Mouse (Mus musculus) lung, embryonic 14.5 days (tissue): ENCODE data around the gene Rtl9. TPM values are rescaled to one million over a fixed set of nuclear protein-coding genes. Genes with fewer than 3 reads are reported as not detected.
A peak's percentile ranks its signal among the peaks of the same experiment; 100 is the strongest.

ENCODE experiments used
- ATAC-seq: fragments of 200-750 bp; cut with Nextera tagmentation; 2 replicates; pipeline ENCODE4 v1.8.0; 2017; ENCODE audit warnings: mild to moderate bottlenecking, moderate TSS enrichment, moderate library complexity; ENCODE audit not compliant: insufficient read depth
- DNase-seq: peaks from one replicate; pipeline ENCODE4 v3.0.0-alpha.2; 2015
- H3K27ac ChIP-seq: fragments of 300-500 bp; sonication (generic); 2 replicates; pipeline ENCODE4 v1.5.1; 2014; ENCODE audit warnings: low read depth, mild to moderate bottlenecking, moderate library complexity
- H3K27me3 ChIP-seq: fragments of 300-500 bp; sonication (generic); 2 replicates; pipeline ENCODE4 v1.6.1; 2014; ENCODE audit warnings: low read length, control low read depth; ENCODE audit not compliant: insufficient read depth
- H3K36me3 ChIP-seq: fragments of 300-500 bp; sonication (generic); 2 replicates; pipeline ENCODE4 v1.6.1; 2014; ENCODE audit warnings: control low read depth; ENCODE audit not compliant: insufficient read depth
- H3K4me1 ChIP-seq: fragments of 300-500 bp; sonication (generic); 2 replicates; pipeline ENCODE4 v1.6.1; 2014; ENCODE audit warnings: antibody characterized with exemption, control low read depth; ENCODE audit not compliant: insufficient read depth
- H3K4me2 ChIP-seq: fragments of 300-500 bp; sonication (generic); 2 replicates; pipeline ENCODE4 v1.6.1; 2014; ENCODE audit warnings: mild to moderate bottlenecking
- H3K4me3 ChIP-seq: fragments of 300-500 bp; sonication (generic); 2 replicates; pipeline ENCODE4 v1.5.1; 2014; ENCODE audit warnings: low read depth, low read length
- H3K9ac ChIP-seq: fragments of 300-500 bp; sonication (generic); 2 replicates; pipeline ENCODE4 v1.6.1; 2014
- H3K9me3 ChIP-seq: fragments of 300-500 bp; sonication (generic); 2 replicates; pipeline ENCODE4 v1.6.1; 2016; ENCODE audit warnings: low read depth, low read length, control low read depth
- CTCF ChIP-seq: IDR thresholded peaks from 2 replicates; pipeline ENCODE4 v1.5.1; 2016; ENCODE audit warnings: antibody characterized with exemption, low read depth
- WGBS: fragments of 180-500 bp; shearing (Covaris S2); extraction: QIAGEN DNeasy Blood & Tissue Kit; methylation state at CpG from one replicate; pipeline ENCODE4 v1.1.7; 2014; 5-methylcytosine and 5-hydroxymethylcytosine counted together
- polyA plus RNA-seq: library from polyadenylated mRNA; unstranded; fragments of >200 nt; fragmentation: Nextera tagmentation; extraction: Ambion mirVana; gene quantifications from 2 replicates; pipeline ENCODE4 v1.2.1, GENCODE M21; 2014

The Rtl9 gene
- polyA plus RNA-seq, 1 experiment from 2014 or later, result 0.42 TPM

- no peaks in the 10 kb centered on the region for H3K27me3 ChIP-seq
- H3K4me3 ChIP-seq, result no peak overlapping the region
- 28% methylated on average over 17 of the region's 17 CpGs for WGBS
- H3K36me3 ChIP-seq, result no peaks in the 10 kb centered on the region
- DNase-seq (peak; percentile 69), ATAC-seq (peak; percentile 81)
- no peaks in the 10 kb centered on the region for H3K4me1 ChIP-seq
- H3K9me3 ChIP-seq, result no peaks in the 10 kb centered on the region
- H3K4me2 ChIP-seq, result peak overlapping the region; percentile 4; the same call in 1 of the 2 replicates
- H3K9ac ChIP-seq, result no peak overlapping the region
- H3K27ac ChIP-seq, result no peak overlapping the region
- no peak for TF ChIP-seq CTCF
Measured at GRCm38 (mm10) chrX:143066320-143067114, 32.9 kb upstream of the Rtl9 start.

GRCm38 (mm10) chrX:143067115-143067514 is 32.3 kb upstream of the Rtl9 start:
- no peak for DNase-seq
- no peaks in the 10 kb centered on the region for H3K4me1 ChIP-seq
- H3K9me3 ChIP-seq, result no peaks in the 10 kb centered on the region
- 57% methylated on average over 1 of the region's 1 CpGs for WGBS
- no peaks in the 10 kb centered on the region for H3K27me3 ChIP-seq
- ATAC-seq, result peak; percentile 23; the same call in 1 of the 2 replicates
- H3K36me3 ChIP-seq, result no peaks in the 10 kb centered on the region
- no peak overlapping the region for H3K9ac ChIP-seq
- no peak overlapping the region for H3K4me2 ChIP-seq
- no peak overlapping the region for H3K27ac ChIP-seq
- no peak overlapping the region for H3K4me3 ChIP-seq
- TF ChIP-seq CTCF, result no peak

- ATAC-seq (no peak), DNase-seq (no peak)
- Histone ChIP-seq H3K4me2 (no peak overlapping the region), H3K36me3 (no peaks in the 10 kb centered on the region), H3K27ac (no peak overlapping the region), H3K27me3 (no peaks in the 10 kb centered on the region), H3K9me3 (no peaks in the 10 kb centered on the region), H3K9ac (no peak overlapping the region), H3K4me1 (no peaks in the 10 kb centered on the region), H3K4me3 (no peak overlapping the region)
- WGBS, result 46% methylated on average over 5 of the region's 5 CpGs
- TF ChIP-seq CTCF, result no peak
Measured at GRCm38 (mm10) chrX:143067576-143067975, 31.8 kb upstream of the Rtl9 start.

- H3K36me3 ChIP-seq, result no peaks in the 10 kb centered on the region
- 15% methylated on average over 20 of the region's 23 CpGs for WGBS
- no peaks in the 10 kb centered on the region for H3K9me3 ChIP-seq
- no peaks in the 10 kb centered on the region for H3K4me1 ChIP-seq
- H3K4me2 ChIP-seq, result peak overlapping the region; percentile 57
- H3K9ac ChIP-seq, result no peak overlapping the region
- H3K27me3 ChIP-seq, result no peaks in the 10 kb centered on the region
- no peak overlapping the region for H3K27ac ChIP-seq
- TF ChIP-seq CTCF, result no peak
- ATAC-seq, result peak; percentile 81
- peak; percentile 70 for DNase-seq
- H3K4me3 ChIP-seq, result peak overlapping the region; percentile 20; the same call in 1 of the 2 replicates
Measured at GRCm38 (mm10) chrX:143080458-143081336, 18.7 kb upstream of the Rtl9 start.

GRCm38 (mm10) chrX:143082732-143083131 is 16.7 kb upstream of the Rtl9 start:
- 0 out of 2 replicates have a peak, but pooled peaks cover under 1% of the 10 kb centered on the region for H3K27me3 ChIP-seq
- H3K9ac ChIP-seq, result no peak overlapping the region
- H3K4me2 ChIP-seq, result no peak overlapping the region
- H3K9me3 ChIP-seq, result no peaks in the 10 kb centered on the region
- ATAC-seq, result peak; percentile 72
- no peak overlapping the region for H3K27ac ChIP-seq
- H3K4me3 ChIP-seq, result no peak overlapping the region
- H3K4me1 ChIP-seq, result no peaks in the 10 kb centered on the region
- no peak for TF ChIP-seq CTCF
- no peaks in the 10 kb centered on the region for H3K36me3 ChIP-seq
- DNase-seq, result peak; percentile 47
- WGBS, result 36% methylated on average over 1 of the region's 1 CpGs

- whole genome bisulfite sequencing, result 69% methylated on average over 7 of the region's 7 CpGs
Measured at GRCm38 (mm10) chrX:143088225-143088624, 11.2 kb upstream of the Rtl9 start.

More at GRCm38 (mm10) chrX:143088225-143088624, 11.2 kb upstream of the Rtl9 start:
- no peaks in the 10 kb centered on the region for H3K9me3 ChIP-seq
- DNase-seq (no peak), ATAC-seq (no peak)
- H3K27me3 ChIP-seq, result 0 out of 2 replicates have a peak, but pooled peaks cover 5% of the 10 kb centered on the region
- no peak overlapping the region for H3K4me3 ChIP-seq
- H3K27ac ChIP-seq, result no peak overlapping the region
- no peak for TF ChIP-seq CTCF
- no peak overlapping the region for H3K4me2 ChIP-seq
- H3K4me1 ChIP-seq, result no peaks in the 10 kb centered on the region
- no peak overlapping the region for H3K9ac ChIP-seq
- H3K36me3 ChIP-seq, result no peaks in the 10 kb centered on the region
